Mouse (Mus musculus): ENCODE data around the gene Ccdc57. TPM values are rescaled to one million over a fixed set of nuclear protein-coding genes. Genes with fewer than 3 reads are reported as not detected.

Gene Ccdc57
- polyA plus RNA-seq, 2 experiments, result 1.3 to 1.4 TPM

GRCm38 (mm10) chr11:120851582-120851981 is 81.1 kb downstream of the Ccdc57 start:
- H3K36me3 ChIP-seq (replicated peaks; ENCODE audit: control insufficient read depth, insufficient read depth, low read depth), result no peaks in the 10 kb centered on the region
- no peak overlapping the region for H3K4me3 ChIP-seq (ENCODE audit: insufficient read depth in 1 of 2, low read depth in 2 of 2, low read length in 2 of 2)
- no peak for TF ChIP-seq CTCF (IDR thresholded peaks at IDR 0.05; ENCODE audit: low read depth)
- H3K9ac ChIP-seq (replicated peaks), result no peak overlapping the region
- H3K27ac ChIP-seq, result no peak overlapping the region
- H3K9me3 ChIP-seq (ENCODE audit: control insufficient read depth, low read length), result no peaks in the 10 kb centered on the region
- WGBS (ENCODE audit: insufficient replicate concordance), result 63% methylated on average over 2 of the region's 2 CpGs
- no peak overlapping the region for H3K4me2 ChIP-seq (ENCODE audit: low read depth)
- peaks cover 0 to 29% of the 10 kb centered on the region in 2 experiments; a peak in 3 of 4 replicates for H3K4me1 ChIP-seq (replicated peaks; ENCODE audit: control insufficient read depth in 2 of 2, insufficient read depth in 2 of 2, low read length in 1 of 2)
- H3K27me3 ChIP-seq (ENCODE audit: control insufficient read depth, insufficient read depth, low read length), result no peaks in the 10 kb centered on the region
- DNase-seq (ENCODE audit: low read depth in 3 of 3, low spot score in 3 of 3), result no peak
- ATAC-seq (ENCODE audit: insufficient read depth), result no peak

- H3K36me3 ChIP-seq (replicated peaks; ENCODE audit: control insufficient read depth, insufficient read depth, low read depth), result no peaks in the 10 kb centered on the region
- no peak overlapping the region for H3K4me2 ChIP-seq (ENCODE audit: low read depth)
- TF ChIP-seq CTCF (IDR thresholded peaks at IDR 0.05; ENCODE audit: low read depth), result no peak
- no peak for TF ChIP-seq EP300 (IDR thresholded peaks at IDR 0.05; ENCODE audit: low read depth)
- H3K9ac ChIP-seq (replicated peaks), result no peak overlapping the region
- WGBS (ENCODE audit: insufficient replicate concordance), result 68% methylated on average over 1 of the region's 1 CpGs
- peaks cover 0 to 27% of the 10 kb centered on the region in 2 experiments; a peak in 3 of 4 replicates for H3K4me1 ChIP-seq (replicated peaks; ENCODE audit: control insufficient read depth in 2 of 2, insufficient read depth in 2 of 2, low read length in 1 of 2)
- no peaks in the 10 kb centered on the region for H3K27me3 ChIP-seq (ENCODE audit: control insufficient read depth, insufficient read depth, low read length)
- DNase-seq (ENCODE audit: low read depth in 3 of 3, low spot score in 3 of 3) (no peak), ATAC-seq (ENCODE audit: insufficient read depth) (no peak)
- H3K4me3 ChIP-seq (ENCODE audit: insufficient read depth in 1 of 2, low read depth in 2 of 2, low read length in 2 of 2), result no peak overlapping the region
- H3K27ac ChIP-seq, result no peak overlapping the region
- H3K9me3 ChIP-seq (ENCODE audit: control insufficient read depth, low read length), result no peaks in the 10 kb centered on the region
These were observed 81.5 kb downstream of the Ccdc57 start for GRCm38 (mm10) chr11:120851132-120851531.

GRCm38 (mm10) chr11:120850331-120851030 is 82.2 kb downstream of the Ccdc57 start:
- Histone ChIP-seq H3K4me3 (ENCODE audit: insufficient read depth in 1 of 2, low read depth in 2 of 2, low read length in 2 of 2) (no peak overlapping the region), H3K4me1 (replicated peaks; ENCODE audit: control insufficient read depth in 2 of 2, insufficient read depth in 2 of 2, low read length in 1 of 2) (peaks cover 0 to 23% of the 10 kb centered on the region in 2 experiments; a peak in 3 of 4 replicates), H3K27me3 (ENCODE audit: control insufficient read depth, insufficient read depth, low read length) (no peaks in the 10 kb centered on the region), H3K9ac (replicated peaks) (no peak overlapping the region), H3K36me3 (replicated peaks; ENCODE audit: control insufficient read depth, insufficient read depth, low read depth) (no peaks in the 10 kb centered on the region), H3K27ac (no peak overlapping the region), H3K9me3 (ENCODE audit: control insufficient read depth, low read length) (no peaks in the 10 kb centered on the region), H3K4me2 (ENCODE audit: low read depth) (no peak overlapping the region)
- DNase-seq (ENCODE audit: low read depth in 3 of 3, low spot score in 3 of 3) (peak in 1 of 3 experiments; percentile 12), ATAC-seq (ENCODE audit: insufficient read depth) (no peak)
- TF ChIP-seq CTCF (IDR thresholded peaks at IDR 0.05; ENCODE audit: low read depth) (no peak), EP300 (IDR thresholded peaks at IDR 0.05; ENCODE audit: low read depth) (no peak)
- 50% methylated on average over 2 of the region's 2 CpGs for WGBS (ENCODE audit: insufficient replicate concordance)

GRCm38 (mm10) chr11:120846725-120847475 is 85.8 kb downstream of the Ccdc57 start:
- TF ChIP-seq CTCF (IDR thresholded peaks at IDR 0.05; ENCODE audit: low read depth) (no peak), EP300 (IDR thresholded peaks at IDR 0.05; ENCODE audit: low read depth) (no peak)
- no peak for ATAC-seq (ENCODE audit: insufficient read depth)
- WGBS (ENCODE audit: insufficient replicate concordance), result 69% methylated on average over 9 of the region's 9 CpGs

GRCm38 (mm10) chr11:120844329-120844728 is 88.3 kb downstream of the Ccdc57 start:
- no peak overlapping the region for H3K9ac ChIP-seq (replicated peaks)
- H3K27me3 ChIP-seq (ENCODE audit: control insufficient read depth, insufficient read depth, low read length), result no peaks in the 10 kb centered on the region
- DNase-seq (ENCODE audit: low read depth in 3 of 3, low spot score in 3 of 3) (no peak), ATAC-seq (ENCODE audit: insufficient read depth) (no peak)
- no peak overlapping the region for H3K4me2 ChIP-seq (ENCODE audit: low read depth)
- no peak overlapping the region for H3K27ac ChIP-seq
- no peaks in the 10 kb centered on the region for H3K36me3 ChIP-seq (replicated peaks; ENCODE audit: control insufficient read depth, insufficient read depth, low read depth)
- no peak overlapping the region for H3K4me3 ChIP-seq (ENCODE audit: insufficient read depth in 1 of 2, low read depth in 2 of 2, low read length in 2 of 2)
- 58% methylated on average over 4 of the region's 4 CpGs for WGBS (ENCODE audit: insufficient replicate concordance)
- TF ChIP-seq CTCF (IDR thresholded peaks at IDR 0.05; ENCODE audit: low read depth) (no peak), EP300 (IDR thresholded peaks at IDR 0.05; ENCODE audit: low read depth) (no peak)
- no peaks in the 10 kb centered on the region for H3K9me3 ChIP-seq (ENCODE audit: control insufficient read depth, low read length)
- peaks cover 0 to 2% of the 10 kb centered on the region in 2 experiments; a peak in 1 of 4 replicates for H3K4me1 ChIP-seq (replicated peaks; ENCODE audit: control insufficient read depth in 2 of 2, insufficient read depth in 2 of 2, low read length in 1 of 2)

More at GRCm38 (mm10) chr11:120846725-120847475, 85.8 kb downstream of the Ccdc57 start:
- no peak for DNase-seq (ENCODE audit: low read depth in 3 of 3, low spot score in 3 of 3)
- no peak overlapping the region for H3K27ac ChIP-seq
- no peak overlapping the region for H3K4me3 ChIP-seq (ENCODE audit: insufficient read depth in 1 of 2, low read depth in 2 of 2, low read length in 2 of 2)
- H3K9me3 ChIP-seq (ENCODE audit: control insufficient read depth, low read length), result no peaks in the 10 kb centered on the region
- peaks cover 0 to 17% of the 10 kb centered on the region in 2 experiments; a peak in 3 of 4 replicates for H3K4me1 ChIP-seq (replicated peaks; ENCODE audit: control insufficient read depth in 2 of 2, insufficient read depth in 2 of 2, low read length in 1 of 2)
- H3K36me3 ChIP-seq (replicated peaks; ENCODE audit: control insufficient read depth, insufficient read depth, low read depth), result no peaks in the 10 kb centered on the region
- H3K9ac ChIP-seq (replicated peaks), result no peak overlapping the region
- H3K27me3 ChIP-seq (ENCODE audit: control insufficient read depth, insufficient read depth, low read length), result no peaks in the 10 kb centered on the region
- H3K4me2 ChIP-seq (ENCODE audit: low read depth), result no peak overlapping the region
